Mouse (Mus musculus) kidney, adult 9 months (tissue): ENCODE data around the gene Adamts10.

Source experiments
- DNase-seq: peaks from one replicate; pipeline ENCODE4 v3.0.0; 2022

The Adamts10 gene

GRCm38 (mm10) chr17:33523918-33524755 is at the start of gene Adamts10:
Adamts10 (plus strand) TSS chr17:33524204.
- DNase-seq = peak; percentile 67

- no peak for DNase-seq
Observed at GRCm38 (mm10) chr17:33484020-33484419, 40.0 kb upstream of the Adamts10 start.

GRCm38 (mm10) chr17:33487211-33487610 is 36.8 kb upstream of the Adamts10 start:
- DNase-seq = no peak

DNA sequence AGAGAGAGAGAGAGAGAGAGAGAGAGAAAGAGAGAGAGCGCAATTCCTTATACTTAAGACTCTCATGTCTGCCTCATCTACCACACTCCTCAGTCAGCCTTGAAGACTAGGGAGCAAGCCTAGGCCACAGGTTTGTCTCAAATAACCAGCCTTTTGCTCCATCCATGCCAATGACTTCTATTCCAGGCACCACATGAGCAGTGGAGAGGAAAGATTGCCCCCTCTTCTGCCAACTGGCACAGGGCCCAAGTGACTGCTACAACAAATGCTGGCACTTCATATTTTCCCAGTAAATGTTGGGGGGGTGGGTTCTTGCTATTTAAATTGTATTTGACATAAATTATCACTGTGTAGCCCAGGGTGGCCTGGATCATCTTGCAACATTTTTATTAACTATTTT is 36.4 kb upstream of the Adamts10 start:
- DNase-seq = peak; percentile 14

DNA sequence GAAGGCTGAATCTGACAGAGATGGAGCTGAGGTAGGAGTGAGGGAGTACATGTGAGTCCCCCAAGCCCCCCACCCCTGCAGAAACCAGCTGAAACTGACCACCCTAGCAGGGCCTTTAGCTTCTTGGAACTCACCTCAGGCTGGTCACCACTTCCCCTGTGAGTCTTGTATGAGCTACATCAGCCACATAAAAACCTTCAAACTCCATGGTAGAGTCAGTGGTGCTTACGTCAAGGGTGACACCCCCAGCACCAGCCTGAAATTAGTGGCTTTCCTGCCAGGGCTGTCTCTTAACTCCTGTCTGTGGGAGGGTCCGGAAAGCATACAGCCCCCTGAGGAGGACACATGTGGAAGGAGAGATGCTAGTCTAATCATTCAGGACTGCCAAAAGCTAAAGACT is 32.6 kb upstream of the Adamts10 start:
- DNase-seq = no peak

GRCm38 (mm10) chr17:33493065-33493464 is 30.9 kb upstream of the Adamts10 start:
- peak; percentile 60 for DNase-seq

GRCm38 (mm10) chr17:33494586-33494985 is 29.4 kb upstream of the Adamts10 start:
- DNase-seq = no peak

- DNase-seq = no peak
Observed at GRCm38 (mm10) chr17:33498918-33499317, 25.1 kb upstream of the Adamts10 start.

DNA sequence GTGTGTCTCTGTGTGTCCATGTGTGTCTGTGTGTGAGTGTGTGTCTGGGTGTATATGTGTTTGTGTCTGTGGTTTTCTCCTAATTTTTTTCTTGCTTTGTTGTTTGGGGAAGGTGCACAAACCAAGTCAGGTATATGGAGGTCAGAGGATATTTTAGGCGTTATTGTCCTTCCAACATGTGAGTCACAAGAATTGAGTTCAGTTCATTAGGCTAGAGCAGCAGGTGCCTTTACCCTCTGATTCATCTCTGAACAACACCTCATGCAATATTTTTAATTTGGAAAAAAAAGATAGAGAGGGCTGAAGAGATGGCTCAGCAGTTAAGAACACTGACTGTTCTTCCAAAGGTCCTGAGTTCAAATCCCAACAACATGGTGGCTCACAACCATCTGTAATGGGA is 15.6 kb upstream of the Adamts10 start:
- no peak for DNase-seq

DNA sequence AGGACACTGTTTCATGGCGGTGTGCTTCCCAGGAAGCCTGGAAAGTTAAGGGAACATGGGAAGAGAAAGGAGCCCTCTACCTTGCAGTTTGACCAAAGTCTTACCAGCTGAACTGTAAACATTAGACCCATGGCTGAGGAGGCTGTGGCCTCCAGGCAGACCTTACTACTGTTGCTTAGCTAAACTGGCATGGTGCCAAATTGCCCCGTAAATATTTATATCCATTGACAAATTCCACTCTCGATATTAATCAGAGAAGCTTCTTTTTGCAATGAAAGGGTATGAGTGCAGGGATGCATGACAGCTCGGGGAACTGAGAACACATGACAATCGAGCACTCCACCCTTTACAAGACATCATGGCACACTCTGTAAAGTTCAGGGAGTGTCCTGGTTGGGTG is 13.8 kb upstream of the Adamts10 start:
- DNase-seq = no peak

- no peak for DNase-seq
Observed at GRCm38 (mm10) chr17:33512441-33513415, 11.3 kb upstream of the Adamts10 start.

DNA sequence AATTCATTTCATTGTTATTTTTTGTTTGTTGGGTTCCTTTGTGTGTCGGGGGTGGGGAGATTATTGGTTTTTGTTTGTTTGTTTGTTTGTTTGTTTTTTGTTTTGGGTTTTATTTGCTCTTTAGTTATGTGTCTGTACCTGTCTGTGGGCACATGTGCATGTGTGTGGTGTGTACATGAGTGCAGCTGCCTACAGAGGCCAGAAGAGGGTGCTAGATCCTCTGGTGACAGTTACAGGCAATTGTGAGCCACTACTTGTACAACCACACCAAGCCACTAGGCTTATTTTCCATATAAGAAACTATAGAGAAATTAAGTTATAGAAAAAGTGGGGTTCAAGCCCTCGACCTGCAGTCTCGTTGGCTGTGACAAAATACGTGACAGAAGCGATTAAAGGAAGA is 10.1 kb upstream of the Adamts10 start:
- DNase-seq = no peak

DNA sequence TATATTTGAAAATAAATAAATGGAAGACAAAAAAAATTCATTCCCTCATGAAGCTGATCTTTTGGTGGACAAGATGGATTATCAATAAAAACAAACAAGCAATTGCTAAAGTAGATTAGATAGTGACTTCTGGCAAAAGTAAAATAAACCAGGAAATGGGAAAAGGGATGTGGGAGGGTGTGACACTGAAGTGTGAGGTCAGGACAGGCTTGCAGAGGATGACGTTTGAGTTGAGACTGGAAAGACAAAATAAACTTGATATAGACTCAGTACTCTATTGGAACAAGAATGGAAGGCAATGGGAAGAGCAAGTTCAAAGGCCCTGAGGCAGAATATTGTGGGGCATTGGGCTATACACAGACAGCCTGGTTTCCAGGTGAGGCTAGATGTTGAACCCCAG is 3.6 kb upstream of the Adamts10 start:
- DNase-seq = no peak

GRCm38 (mm10) chr17:33523431-33523917 is 530 bp upstream of the Adamts10 start:
- no peak for DNase-seq

- peak; percentile 9 for DNase-seq
Observed at GRCm38 (mm10) chr17:33524806-33525373, 886 bp downstream of the Adamts10 start.

DNA sequence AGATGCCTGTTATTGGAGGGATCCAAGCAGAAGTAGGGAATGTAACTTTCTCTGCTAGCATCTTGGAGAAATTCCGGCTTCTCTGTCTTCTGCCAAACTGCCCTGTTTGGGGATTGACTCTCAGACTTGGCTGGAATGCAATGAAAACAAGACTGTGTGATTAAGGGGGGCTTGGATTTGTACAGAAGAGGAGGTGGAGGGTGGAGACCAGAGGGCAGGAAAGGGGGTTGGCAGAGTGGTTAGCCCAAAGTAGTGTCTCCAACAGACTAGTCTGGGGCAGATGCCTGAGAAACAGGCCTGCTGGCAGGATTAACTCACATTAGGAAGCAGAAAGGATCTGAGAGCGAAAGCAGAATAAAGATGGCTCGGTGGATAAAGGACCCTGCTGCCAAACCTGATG is 2.5 kb downstream of the Adamts10 start:
- DNase-seq = peak; percentile 16

DNA sequence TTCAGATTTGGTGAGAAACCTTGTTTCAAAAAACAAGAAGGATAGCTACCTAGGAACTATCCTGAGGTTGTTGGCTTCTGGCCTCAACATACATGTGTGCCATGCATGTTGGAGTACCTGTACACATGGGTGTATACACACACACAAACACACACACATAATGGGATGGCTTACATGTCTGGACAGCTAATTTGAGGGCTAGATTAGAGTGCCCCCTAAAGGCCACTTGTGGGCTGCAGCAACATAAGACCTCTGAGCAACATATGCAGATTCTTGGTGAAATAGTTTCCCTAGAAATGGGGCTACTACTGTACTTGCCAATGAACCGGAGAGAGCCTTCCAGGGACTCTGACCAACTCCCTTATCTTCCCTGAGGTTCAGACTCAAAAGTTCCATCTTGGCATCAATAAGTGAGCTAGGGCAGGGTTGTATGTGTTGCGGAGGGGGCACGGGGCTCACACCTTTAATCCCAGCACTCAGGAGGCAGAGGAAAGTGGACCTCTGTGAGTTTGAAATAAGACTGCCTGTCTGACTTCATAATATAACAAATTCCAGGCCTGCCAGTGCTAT is 15.2 kb downstream of the Adamts10 start:
- DNase-seq = peak; percentile 59

DNA sequence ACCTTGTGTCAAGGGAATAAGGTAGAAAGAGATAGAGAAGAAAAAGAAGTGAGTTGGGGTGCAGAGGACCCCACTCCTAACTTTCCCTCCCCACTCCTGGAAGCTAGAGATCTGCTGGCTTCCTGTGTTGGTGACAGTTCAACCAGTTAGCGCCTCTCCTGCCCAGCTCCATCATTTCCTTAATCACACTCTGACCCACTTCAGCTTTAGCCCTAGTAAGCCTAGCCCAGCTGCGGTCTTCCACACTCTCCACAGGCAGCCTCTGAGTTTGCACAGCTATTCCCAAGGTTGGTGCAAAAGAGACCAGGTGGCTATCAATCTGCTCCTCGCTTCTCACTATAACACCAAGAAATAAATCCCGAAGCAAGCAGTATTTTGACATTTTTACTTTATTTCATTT is 15.9 kb downstream of the Adamts10 start:
- DNase-seq = no peak

DNA sequence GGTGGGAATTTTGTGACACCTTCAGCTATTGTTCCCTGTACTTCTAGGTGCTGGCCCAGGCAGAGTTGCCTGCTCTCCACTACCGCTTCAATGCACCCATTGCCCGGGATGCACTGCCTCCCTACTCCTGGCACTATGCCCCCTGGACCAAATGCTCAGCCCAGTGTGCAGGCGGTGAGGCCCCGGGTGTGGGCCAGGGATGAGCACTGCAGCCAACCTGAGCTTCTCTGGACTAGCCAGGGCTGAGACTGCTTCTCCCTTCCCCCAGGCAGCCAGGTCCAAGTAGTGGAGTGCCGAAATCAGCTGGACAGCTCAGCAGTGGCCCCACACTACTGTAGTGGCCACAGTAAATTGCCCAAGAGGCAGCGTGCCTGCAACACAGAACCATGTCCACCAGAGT is 25.2 kb downstream of the Adamts10 start:
- DNase-seq = no peak

DNA sequence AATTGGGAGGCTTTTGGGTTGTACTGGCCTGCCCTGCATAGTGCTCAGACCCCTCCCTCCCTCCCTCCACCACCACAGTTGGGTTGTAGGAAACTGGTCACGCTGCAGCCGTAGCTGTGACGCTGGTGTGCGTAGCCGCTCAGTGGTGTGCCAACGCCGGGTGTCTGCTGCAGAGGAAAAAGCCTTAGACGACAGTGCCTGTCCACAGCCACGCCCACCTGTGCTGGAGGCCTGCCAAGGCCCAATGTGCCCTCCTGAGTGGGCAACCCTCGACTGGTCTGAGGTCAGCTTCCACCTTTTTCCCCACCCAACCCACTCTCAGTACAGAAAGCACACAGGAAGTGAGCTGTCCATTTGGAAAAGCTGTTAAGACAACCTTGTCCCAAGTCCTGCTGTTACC is 26.4 kb downstream of the Adamts10 start:
- no peak for DNase-seq

DNA sequence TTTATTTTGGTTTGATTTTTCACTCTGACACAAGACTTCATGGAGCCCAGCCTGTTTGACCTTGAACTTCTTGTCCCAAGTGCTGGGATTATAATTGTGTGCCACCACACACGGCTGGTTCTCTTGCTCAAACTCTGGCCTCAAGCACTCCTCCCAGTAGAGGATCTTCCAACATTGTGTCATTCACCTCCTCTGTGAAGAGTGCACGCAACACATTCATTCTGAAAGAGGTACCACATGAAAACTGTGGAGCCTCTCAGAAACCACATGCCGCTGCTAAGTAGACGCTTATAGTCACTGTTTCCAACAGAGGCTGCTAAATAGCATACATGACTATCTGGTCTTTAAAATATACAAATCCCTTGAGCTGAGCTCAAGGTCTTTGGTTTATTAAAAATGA is 28.1 kb downstream of the Adamts10 start:
- DNase-seq = no peak

- peak; percentile 28 for DNase-seq
Observed at GRCm38 (mm10) chr17:33552964-33553363, 29.0 kb downstream of the Adamts10 start.

- no peak for DNase-seq
Observed at GRCm38 (mm10) chr17:33554536-33554935, 30.5 kb downstream of the Adamts10 start.
